ENCODE assay signal across 8 mouse cellular contexts in the genomic region with DNA sequence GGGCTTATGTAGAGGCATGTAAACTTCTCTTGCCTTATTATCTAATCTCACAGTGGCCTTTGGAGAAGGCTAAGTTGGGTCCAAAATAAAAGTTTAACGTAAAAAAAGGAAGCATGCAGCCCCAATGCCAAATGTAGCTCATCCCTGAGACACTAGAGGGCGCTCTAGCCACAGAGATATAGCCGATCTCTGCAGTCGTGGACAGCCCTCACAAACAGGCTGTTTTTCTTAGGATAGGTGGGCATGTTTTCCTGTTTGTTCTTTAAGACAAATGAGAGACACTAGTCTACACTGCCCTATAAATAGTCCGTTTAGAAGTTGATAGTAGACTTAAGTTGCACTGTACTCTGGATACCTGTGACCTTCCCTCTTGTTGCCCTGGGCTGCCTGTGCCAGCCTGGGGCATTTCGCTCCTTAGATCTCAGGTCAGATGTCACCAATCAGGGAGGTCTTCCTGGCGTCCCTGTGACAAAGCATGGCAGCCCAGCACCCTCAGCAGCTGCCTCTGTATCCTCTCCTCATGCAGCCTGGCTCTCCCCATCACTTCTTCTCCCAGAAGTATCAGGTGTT. TPM values are rescaled to one million over a fixed set of nuclear protein-coding genes. Genes with fewer than 3 reads are reported as not detected.
DNase-seq lines count a peak whose midpoint lies in the region; ATAC-seq and TF ChIP-seq lines count a peak whose summit lies in the region.

No protein-coding gene starts in this region.

- no peak overlapping the region for H3K27ac ChIP-seq in cortical plate, adult 2 months (ENCODE audit: insufficient read depth, low read length)
- H3K27ac ChIP-seq in kidney, embryonic 16.5 days (ENCODE audit: low read length), result no peak overlapping the region
- no peak overlapping the region for H3K27ac ChIP-seq in liver, embryonic 15.5 days (replicated peaks)
- no peak overlapping the region for H3K27ac ChIP-seq in neural tube, embryonic 12.5 days

- ATAC-seq in granulocyte monocyte progenitor cell, adult 5-6 weeks (replicated peaks; ENCODE audit: poor library complexity, severe bottlenecking), result peak; percentile 97
- ATAC-seq in kidney, embryonic 16.5 days (ENCODE audit: low FRiP score, low TSS enrichment), result peak; percentile 76
- ATAC-seq in liver, embryonic 15.5 days (ENCODE audit: insufficient read depth), result 0 out of 2 replicates have a peak, but pooled peaks have one; percentile 27
- peak; percentile 75 for ATAC-seq in neural tube, embryonic 12.5 days (ENCODE audit: low FRiP score, low read depth)

- no peaks in the 10 kb centered on the region for H3K36me3 ChIP-seq in kidney, embryonic 16.5 days (ENCODE audit: insufficient read depth, low read length)
- no peaks in the 10 kb centered on the region for H3K36me3 ChIP-seq in liver, embryonic 15.5 days (replicated peaks)
- H3K36me3 ChIP-seq in neural tube, embryonic 12.5 days, result no peaks in the 10 kb centered on the region

- TF ChIP-seq POLR2A in cortical plate, adult 2 months (IDR thresholded peaks at IDR 0.05; ENCODE audit: extremely low read depth, insufficient read depth, low read length), result no peak

- no peaks in the 10 kb centered on the region for H3K9me3 ChIP-seq in kidney, embryonic 16.5 days (ENCODE audit: low read length)
- H3K9me3 ChIP-seq in liver, embryonic 15.5 days (replicated peaks), result no peaks in the 10 kb centered on the region
- no peaks in the 10 kb centered on the region for H3K9me3 ChIP-seq in neural tube, embryonic 12.5 days

- 17% methylated on average over 7 of the region's 7 CpGs for WGBS in kidney, embryonic 16.5 days
- WGBS in liver, embryonic 15.5 days (ENCODE audit: insufficient replicate concordance), result 15% methylated on average over 7 of the region's 7 CpGs
- WGBS in neural tube, embryonic 12.5 days, result 16% methylated on average over 7 of the region's 7 CpGs

- no peaks in the 10 kb centered on the region for H3K4me1 ChIP-seq in cortical plate, adult 2 months (ENCODE audit: control insufficient read depth, insufficient read depth, low read length)
- no peaks in the 10 kb centered on the region for H3K4me1 ChIP-seq in kidney, embryonic 16.5 days (ENCODE audit: insufficient read depth, low read length)
- H3K4me1 ChIP-seq in liver, embryonic 15.5 days (replicated peaks), result 0 out of 2 replicates have a peak, but pooled peaks cover 3% of the 10 kb centered on the region
- no peaks in the 10 kb centered on the region for H3K4me1 ChIP-seq in neural tube, embryonic 12.5 days

- H3K4me2 ChIP-seq in kidney, embryonic 16.5 days (replicated peaks; ENCODE audit: low read depth, low read length), result no peak overlapping the region
- no peak overlapping the region for H3K4me2 ChIP-seq in liver, embryonic 15.5 days
- no peak overlapping the region for H3K4me2 ChIP-seq in neural tube, embryonic 12.5 days (replicated peaks)

- TF ChIP-seq CTCF in cortical plate, adult 2 months (IDR thresholded peaks at IDR 0.05; ENCODE audit: extremely low read depth, insufficient read depth, low read length), result peak; percentile 94

- peak; percentile 68 for DNase-seq in CD4-positive helper T cell, adult 2 months (ENCODE audit: low read depth, low spot score)
- DNase-seq in T-cell, adult 2 months (ENCODE audit: low spot score), result peak; percentile 57
- peak; percentile 79 for DNase-seq in testis, postnatal 10 days (ENCODE audit: low spot score)

- H3K27me3 ChIP-seq in kidney, embryonic 16.5 days (ENCODE audit: insufficient read depth, low read length), result no peaks in the 10 kb centered on the region
- H3K27me3 ChIP-seq in liver, embryonic 15.5 days, result no peaks in the 10 kb centered on the region
- H3K27me3 ChIP-seq in neural tube, embryonic 12.5 days (replicated peaks), result no peaks in the 10 kb centered on the region

- H3K4me3 ChIP-seq in cortical plate, adult 2 months (ENCODE audit: insufficient read depth, low read length), result no peak overlapping the region
- no peak overlapping the region for H3K4me3 ChIP-seq in kidney, embryonic 16.5 days (ENCODE audit: low read length)
- no peak overlapping the region for H3K4me3 ChIP-seq in liver, embryonic 15.5 days (replicated peaks)
- no peak overlapping the region for H3K4me3 ChIP-seq in neural tube, embryonic 12.5 days

- no peak overlapping the region for H3K9ac ChIP-seq in kidney, embryonic 16.5 days (replicated peaks; ENCODE audit: low read length)
- no peak overlapping the region for H3K9ac ChIP-seq in liver, embryonic 15.5 days
- H3K9ac ChIP-seq in neural tube, embryonic 12.5 days, result no peak overlapping the region

RNA-seq across cellular contexts. Expression of gene Clybl, which starts 9.5 kb away (rescaled TPM):
- polyA plus RNA-seq in cortical plate, adult 2 months (2012; rRNA removed), result 27.4 and 29.0 TPM in 2 replicates
- 20.6 and 24.2 TPM in 2 replicates for total RNA-seq in granulocyte monocyte progenitor cell, adult 5-6 weeks (2014; fragmentation: Nextera tagmentation)
- 5.0 and 9.7 TPM in 2 replicates for total RNA-seq in granulocyte monocyte progenitor cell, adult 5-6 weeks (2017)
- 31.3 and 35.6 TPM in 2 replicates for polyA plus RNA-seq in kidney, embryonic 16.5 days (2015; fragmentation: Nextera tagmentation; extraction: Ambion mirVana)
- polyA plus RNA-seq in liver, embryonic 15.5 days (2015; fragmentation: Nextera tagmentation; extraction: Ambion mirVana), result 23.3 and 23.6 TPM in 2 replicates
- 10.5 and 12.6 TPM in 2 replicates for polyA plus RNA-seq in neural tube, embryonic 12.5 days (2016; fragmentation: Nextera tagmentation; extraction: Ambion mirVana)

Comparison
In these comparisons a context has a peak if more than half of its experiments do, and no peak if none do; other contexts are left out.
1. ATAC-seq: peak in every context shown above with its lines; median percentile 97 in granulocyte monocyte progenitor cell, adult 5-6 weeks; 76 in kidney, embryonic 16.5 days; 75 in neural tube, embryonic 12.5 days; 27 in liver, embryonic 15.5 days.